Mouse (Mus musculus) retina, postnatal 1 day (tissue): ENCODE measurements around the gene Zscan29.
A peak's percentile ranks its signal among the peaks of the same experiment; 100 is the strongest.

ENCODE experiments used
- DNase-seq: peaks from one replicate; pipeline ENCODE4 v3.0.0-alpha.2; 2012

Gene Zscan29

DNA sequence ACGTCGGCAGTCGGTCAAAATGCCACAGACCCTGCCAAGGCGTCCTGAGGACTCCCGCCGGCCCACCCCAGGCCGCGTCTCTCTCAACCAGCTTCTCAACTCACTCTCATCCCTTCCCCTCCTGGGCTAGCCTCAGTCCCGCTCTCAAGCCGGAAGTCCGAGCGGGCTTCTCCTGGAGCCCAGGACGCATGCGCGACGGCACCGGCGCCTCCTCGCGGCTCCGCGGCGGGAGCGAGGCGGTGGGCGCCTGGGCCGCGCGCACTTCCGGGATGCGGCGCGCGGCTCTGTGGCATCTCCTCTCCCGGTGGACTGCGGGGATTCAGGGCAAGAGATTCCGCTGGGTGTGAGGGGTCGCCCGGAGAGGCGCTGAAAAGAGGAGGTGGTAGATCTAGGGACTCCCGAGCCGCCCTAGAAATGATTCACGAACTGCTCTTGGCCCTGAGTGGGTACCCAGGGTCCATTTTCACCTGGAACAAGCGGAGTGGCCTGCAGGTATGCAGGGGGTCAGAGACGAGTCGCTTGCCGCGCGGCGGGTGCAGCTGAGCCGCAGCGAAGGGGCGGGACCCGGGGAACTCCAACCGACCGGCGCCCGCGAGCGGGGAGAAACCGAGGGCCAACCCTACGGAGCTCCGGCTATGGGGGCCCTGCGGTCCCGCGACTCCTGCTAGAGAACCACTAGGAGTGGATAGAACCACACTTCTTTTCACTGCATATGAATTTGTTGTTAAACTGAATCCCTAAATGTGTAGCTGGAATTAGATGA, at the start of gene Zscan29:
Zscan29 (minus strand) TSS at position 146 of the 763 bp plus-strand sequence.
- peak; percentile 95 for DNase-seq

DNA sequence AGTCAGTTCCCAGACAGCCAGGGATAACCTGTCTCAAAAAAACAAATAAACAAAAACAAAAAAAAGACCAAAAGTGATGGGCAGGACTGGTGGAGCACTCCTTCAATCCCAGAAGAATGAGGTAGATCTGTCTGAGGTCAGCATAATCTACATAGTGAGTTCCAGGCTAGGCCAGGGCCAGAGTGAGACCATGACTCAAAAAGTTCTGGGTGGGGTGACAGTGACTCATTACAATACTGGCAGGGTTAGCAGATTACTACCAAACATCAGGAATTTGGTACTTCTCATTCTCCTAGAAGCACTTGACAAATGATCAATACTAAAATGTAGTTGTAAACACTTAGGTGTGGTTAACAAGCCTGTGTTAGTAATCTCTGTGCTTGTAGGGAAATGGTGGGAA, 49.1 kb upstream of the Zscan29 start:
- no peak for DNase-seq

- no peak for DNase-seq
Observed at GRCm38 (mm10) chr2:121219177-121219576, 48.3 kb upstream of the Zscan29 start.

- no peak for DNase-seq
Observed at GRCm38 (mm10) chr2:121214491-121214890, 43.6 kb upstream of the Zscan29 start.

- no peak for DNase-seq
Observed at GRCm38 (mm10) chr2:121206541-121206940, 35.6 kb upstream of the Zscan29 start.

DNA sequence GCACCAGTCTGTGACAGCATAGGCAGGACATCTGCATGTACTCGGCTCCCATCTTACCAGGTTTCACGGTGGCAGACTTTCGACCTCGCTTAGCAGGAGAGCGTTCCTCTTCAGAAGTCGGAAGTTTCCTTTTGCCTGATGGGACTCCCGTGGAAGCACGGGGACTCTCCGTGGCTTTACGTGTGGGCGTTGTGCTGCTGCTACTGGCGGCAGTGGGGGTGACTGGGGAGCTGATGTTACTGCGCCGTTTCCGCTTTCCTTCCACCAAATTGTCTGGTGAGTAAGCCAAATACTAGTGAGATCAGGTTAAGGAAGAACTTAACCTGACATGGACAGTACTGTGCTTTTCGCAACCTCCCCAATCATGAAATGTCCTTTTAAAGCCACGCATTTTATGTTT, 33.4 kb upstream of the Zscan29 start:
- no peak for DNase-seq

DNA sequence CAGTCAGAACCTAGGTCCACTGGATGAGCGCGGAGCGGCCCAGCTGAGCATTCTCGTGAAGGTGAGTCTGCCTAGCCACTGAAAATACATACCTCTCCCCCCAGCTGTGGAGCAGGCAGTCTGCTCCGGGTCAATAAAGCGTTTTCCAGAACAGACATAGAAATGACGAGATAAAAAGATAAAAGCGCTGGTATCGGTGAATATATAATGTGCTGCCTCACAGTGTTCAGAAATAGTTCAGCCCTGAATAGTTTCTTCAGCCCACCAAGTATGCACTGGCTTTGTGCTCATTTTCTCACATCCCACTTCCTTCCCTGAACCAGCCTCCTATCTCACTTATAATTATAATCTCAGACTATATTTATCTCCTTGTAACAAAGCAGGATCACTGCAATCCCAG, 24.5 kb upstream of the Zscan29 start:
- no peak for DNase-seq

DNA sequence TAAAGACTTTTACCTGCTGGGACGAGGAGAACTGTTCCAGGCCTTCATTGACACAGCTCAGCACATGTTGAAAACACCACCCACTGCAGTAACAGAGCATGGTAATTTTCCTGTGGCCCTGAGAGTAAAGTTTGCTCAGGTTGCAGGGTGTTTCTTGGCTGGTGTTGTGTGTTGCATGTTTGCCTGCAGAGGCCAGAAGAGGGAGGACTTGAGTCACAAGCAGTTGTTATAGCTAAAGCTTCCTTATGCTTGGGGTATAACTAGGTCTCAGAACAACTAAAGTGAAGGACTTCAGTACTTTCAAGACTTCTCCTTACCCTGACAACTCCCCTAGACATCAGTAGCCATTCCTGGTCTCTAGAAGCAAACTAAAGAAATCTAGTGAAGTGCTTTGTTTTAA, 17.6 kb upstream of the Zscan29 start:
- peak; percentile 3 for DNase-seq

- no peak for DNase-seq
Observed at GRCm38 (mm10) chr2:121184142-121184541, 13.2 kb upstream of the Zscan29 start.

GRCm38 (mm10) chr2:121183431-121183830, 12.5 kb upstream of the Zscan29 start:
- no peak for DNase-seq

DNA sequence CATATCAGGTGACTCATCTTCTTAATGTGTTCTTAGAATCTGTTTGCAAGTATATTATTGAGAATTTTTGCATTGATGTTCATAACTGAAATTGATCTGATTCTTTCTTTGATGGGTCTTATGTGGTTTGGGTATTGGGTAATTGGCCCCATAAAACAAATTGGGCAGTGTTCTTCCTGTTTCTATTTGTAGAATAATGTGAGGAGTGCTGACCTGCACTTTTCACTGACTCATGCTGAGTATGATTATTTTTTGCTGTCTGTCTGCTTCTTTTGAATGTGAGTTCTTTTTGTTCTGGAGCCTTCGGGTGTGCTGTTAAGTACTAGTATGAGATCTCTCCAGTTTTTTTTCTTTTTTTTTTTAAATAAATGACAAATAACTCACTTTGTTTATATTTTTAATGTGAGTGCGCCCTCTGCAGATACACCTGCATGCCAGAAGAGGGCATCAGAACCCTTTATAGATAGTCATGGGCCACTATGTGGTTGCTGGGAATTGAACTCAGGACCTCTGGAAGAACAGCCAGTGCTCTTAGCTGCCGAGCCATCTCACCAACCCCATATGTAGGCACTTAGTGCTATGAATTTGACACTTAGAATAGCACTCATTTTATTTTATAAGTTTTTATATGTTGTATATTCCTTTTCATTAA, 8.0 kb upstream of the Zscan29 start:
- DNase-seq: no peak

DNA sequence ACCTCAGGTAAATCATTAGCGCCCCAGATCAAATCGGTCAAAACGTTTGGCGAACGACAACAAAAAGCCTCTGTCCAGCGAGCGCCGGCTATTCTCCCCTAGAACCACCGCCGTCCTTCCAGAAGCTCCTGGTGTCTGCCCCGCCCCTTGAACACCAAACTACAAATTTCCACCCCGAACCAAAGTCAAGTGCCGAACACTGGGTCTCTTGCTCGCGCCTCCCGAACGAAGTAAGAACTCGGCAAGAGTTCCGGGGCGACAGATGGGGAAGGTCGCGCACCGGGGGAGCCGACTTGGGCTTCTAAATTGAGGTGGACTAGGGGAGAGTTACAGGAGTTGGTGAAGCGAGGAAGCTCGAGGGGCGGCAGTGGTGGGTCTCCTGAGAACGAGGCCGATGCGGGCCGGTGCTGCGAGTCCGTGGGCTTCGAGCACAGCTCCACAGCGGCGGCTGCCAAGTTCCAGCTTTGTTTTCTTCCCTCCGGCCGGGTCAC, 399 bp downstream of the Zscan29 start, which contains the start of gene Tubgcp4:
Tubgcp4 (plus strand) TSS at position 174 of the 491 bp plus-strand sequence.
- DNase-seq: no peak

GRCm38 (mm10) chr2:121169902-121170301, 1.0 kb downstream of the Zscan29 start:
- DNase-seq: peak; percentile 15

- peak; percentile 5 for DNase-seq
Observed at GRCm38 (mm10) chr2:121169173-121169572, 1.8 kb downstream of the Zscan29 start.

DNA sequence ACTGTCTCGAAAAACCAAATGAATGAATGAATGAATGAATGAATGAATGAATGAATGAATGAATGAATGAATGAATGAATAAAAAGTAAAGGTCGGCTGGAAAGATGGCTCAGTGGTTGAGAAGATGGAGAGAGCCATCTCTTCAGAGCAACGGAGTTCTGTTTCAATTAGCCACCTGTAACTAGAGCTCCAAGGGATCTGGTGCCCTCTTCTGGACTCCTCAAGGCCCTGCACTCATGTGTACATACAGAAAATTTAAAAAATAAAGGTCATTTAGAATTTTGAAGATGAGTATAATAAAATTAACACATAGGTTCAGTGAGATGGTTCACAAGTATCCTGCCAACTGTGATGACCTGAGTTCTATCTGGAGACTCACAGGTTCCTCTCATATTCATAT, 17.8 kb downstream of the Zscan29 start:
- DNase-seq: no peak

- DNase-seq: no peak
Observed at GRCm38 (mm10) chr2:121149679-121150078, 21.2 kb downstream of the Zscan29 start.

DNA sequence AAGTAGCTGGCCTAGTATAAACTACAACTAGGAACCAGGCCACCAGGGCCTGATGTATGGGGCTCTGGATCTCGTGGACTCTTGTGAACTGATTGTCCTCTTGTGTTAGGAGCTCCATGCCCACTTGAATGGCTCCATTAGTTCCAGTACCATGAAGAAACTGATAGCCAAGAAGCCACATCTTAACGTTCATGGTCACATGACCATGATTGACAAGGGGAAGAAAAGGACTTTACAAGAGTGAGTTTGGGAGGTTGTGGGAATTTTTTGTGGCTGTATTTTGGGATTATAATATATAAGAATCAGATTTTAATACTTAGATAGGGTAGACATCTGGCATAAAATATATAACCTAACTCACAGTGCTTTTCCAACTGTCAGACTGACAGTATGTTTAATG, 28.5 kb downstream of the Zscan29 start:
- no peak for DNase-seq

DNA sequence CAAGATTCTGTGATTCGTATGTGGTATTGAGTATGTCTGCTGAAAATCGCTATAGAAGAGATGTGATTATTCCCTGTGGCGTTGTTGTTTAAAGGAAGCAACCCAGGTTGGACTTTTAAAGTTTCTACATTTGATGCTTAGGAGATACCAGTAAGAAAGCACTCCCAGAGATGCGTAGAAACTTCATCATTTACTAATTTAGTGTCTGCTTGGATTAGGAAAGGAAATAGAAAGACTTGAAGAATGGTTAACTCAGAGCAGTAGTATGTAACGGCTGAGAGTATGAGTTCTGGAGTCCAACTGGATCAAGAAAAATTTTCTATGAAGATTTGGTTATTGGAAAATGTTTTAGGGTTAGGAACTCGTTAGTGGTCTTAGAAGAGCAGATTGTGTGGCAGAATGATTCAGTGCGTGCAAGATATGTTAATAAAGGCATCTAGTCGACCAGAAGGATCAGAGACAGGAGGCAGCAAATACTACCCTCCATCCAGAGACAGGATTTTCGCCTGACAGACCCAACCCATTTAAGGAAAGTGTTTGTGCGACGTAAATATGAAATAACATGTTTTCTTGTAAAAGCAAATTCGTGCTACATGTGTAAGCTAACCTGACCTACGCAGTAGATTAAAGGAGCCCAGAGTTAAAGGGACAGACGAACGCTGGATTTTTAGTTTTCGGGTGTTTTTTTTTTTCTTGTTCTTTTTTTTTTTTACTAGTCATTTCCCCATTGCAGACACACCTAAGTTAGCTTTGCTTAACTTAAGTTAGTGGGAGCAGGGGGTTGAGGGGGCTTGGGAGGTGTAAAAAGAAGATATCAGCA, 29.5 kb downstream of the Zscan29 start:
- DNase-seq: peak; percentile 1

GRCm38 (mm10) chr2:121140018-121140882, 30.7 kb downstream of the Zscan29 start, which contains the start of the genes Adal and Lcmt2:
Gene Adal (plus strand): TSS chr2:121140428.
Gene Lcmt2 (minus strand): TSS chr2:121140653.
- peak; percentile 96 for DNase-seq

GRCm38 (mm10) chr2:121139266-121140017, 31.5 kb downstream of the Zscan29 start:
- peak; percentile 86 for DNase-seq

DNA sequence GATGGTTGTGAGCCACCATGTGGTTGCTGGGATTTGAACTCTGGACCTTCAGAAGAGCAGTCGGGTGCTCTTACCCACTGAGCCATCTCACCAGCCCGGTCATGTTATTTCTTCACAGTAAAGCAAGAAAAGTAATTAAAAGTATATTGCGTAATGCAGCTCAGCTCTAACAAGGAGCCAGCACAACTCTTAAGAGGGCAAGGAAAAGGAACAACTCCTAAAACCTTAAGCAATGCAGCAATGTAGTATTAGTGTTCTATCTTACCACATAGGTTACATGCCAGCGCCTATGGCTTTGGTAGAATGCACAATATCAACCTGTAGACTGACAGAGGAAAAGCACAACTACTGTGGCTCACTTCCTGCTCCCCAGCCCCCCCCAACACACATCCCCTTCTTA, 33.6 kb downstream of the Zscan29 start:
- no peak for DNase-seq
